Mouse (Mus musculus) right cerebral cortex, adult 18-20 months (tissue): ENCODE measurements around the gene Fam107b.

ENCODE experiments used
- DNase-seq: peaks from one replicate; pipeline ENCODE4 v3.0.0; 2022; ENCODE audit warnings: mixed read lengths

The Fam107b gene

DNA sequence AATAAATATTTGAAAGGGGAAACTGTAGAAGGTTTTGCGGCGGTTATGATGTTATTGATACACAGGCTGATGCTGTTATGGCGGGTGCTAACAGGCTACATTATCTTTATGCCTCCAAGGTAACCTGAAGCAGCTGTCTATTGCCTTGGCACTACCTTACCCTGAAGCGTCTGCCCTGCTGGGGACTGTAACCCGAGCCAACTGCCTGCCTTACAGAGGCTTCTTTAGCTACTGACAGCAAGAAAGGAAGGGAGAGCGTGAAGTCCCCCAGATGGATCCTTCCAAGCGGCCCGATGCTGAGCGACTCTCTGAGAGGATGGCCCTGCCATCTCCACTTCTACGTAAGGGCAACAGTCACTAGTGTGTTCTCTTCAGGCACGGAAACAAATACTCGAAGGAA, at the start of gene Fam107b:
Gene Fam107b (plus strand): TSS at position 303 of the 400 bp plus-strand sequence.
- no peak for DNase-seq

DNA sequence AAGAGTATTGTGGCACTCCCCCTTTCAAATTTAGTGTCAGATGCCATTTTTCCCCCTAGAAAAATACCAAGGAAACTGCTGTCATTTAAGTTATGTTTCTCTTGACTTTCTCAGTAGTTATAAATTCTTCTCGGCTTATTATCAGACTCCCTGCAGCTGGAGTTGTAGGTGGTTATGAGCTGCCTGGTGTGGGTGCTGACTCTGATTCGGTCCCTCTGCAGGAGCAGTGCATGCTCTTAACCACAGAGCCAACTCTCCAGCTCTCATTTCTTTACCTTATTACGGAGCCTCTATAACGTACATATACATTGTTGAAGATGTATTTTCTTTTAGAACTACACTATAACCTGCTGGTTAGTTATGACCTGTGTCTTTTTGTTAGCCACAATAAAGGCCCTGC, 47.7 kb upstream of the Fam107b start:
- DNase-seq: no peak

DNA sequence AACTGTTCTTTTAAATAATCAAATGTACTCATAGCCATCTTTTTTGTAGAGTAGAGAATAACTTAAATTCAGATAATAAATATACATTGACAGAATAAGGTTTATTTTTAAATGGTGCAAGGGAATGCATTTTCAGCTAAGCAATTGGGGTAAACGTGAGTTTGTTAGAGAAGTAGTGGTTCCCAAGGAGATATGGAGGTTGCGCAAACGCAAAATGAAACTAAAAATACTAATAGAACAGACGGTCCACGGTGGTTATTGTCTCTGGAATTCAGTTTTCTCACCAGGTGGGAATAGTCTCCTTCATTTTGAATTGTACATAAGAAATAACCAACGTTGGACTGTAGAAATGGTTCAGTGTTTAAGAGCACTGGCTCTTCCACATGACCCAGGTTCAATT, 44.0 kb upstream of the Fam107b start:
- DNase-seq: no peak

DNA sequence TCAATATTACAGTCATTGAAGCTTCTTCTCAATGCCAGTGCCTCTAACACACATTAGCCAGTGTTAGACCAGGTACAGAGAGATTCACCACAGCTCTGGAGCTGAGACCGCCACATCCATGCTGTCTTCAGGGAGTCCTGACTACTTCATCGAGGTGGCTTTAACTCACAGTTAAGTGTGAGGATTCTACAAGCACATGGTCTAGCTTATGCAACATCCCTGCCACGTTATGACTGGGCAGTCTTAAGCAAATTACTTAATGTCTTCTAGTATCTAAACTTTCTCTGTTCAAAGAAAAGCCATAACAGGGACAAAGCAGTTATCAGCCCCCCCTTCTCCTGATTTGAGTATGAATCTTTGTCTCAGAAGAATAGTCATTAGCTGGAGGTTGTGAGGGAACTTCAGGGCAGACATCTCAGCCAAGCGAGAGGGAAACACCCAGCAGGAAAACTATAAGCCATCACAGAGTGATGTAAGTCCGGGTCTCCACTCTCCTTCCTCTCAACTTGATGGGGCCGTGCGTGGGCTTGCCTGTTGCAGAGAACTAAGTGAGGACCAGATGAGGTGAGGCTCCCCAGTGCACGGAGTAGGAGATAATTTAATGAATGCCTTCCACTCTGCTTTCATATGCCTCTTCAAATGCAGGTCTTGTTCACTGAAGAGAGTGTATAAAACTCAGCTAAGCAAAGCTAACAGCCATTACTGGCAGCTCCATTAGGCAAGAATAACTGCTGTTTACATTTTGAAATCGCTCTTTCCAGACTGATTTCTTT, 28.8 kb upstream of the Fam107b start:
- DNase-seq: no peak

DNA sequence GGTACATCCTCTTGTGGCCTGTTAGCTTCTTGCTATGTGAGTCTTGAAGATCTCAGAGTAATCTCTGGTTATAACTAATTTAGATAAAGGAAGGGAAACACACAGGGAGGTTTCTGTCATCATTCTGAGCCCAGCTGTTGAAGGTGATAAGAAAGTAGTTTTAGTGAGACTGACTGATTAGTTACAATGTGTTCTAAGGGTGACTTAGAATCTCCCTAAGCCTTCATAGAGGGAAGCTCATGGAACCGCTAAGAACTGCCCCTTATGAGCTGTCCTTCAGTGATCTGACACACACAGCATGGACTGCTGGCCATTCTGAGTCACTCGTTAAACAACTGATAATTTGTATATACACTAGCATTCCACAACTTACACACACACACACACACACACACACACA, 24.2 kb upstream of the Fam107b start:
- no peak for DNase-seq

DNA sequence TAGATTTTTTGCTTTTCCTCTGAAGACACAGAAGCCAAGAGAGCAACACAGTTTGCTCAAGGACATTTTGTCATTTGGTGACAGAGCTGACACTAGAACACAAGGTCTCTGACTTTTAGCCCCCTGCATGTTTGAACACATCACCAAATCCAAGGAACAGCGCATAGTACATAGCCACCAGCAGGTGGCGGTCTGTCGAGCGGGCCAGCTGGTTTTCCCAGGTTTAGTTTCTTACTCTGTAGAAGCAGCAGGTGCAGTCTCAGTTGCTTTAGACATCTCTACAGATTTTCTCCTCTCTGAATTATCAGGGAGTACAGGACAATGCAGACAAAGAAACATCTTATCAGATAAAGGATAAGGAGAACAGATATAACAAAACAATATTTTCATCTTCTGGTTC, 23.7 kb upstream of the Fam107b start:
- peak; percentile 30 for DNase-seq

DNA sequence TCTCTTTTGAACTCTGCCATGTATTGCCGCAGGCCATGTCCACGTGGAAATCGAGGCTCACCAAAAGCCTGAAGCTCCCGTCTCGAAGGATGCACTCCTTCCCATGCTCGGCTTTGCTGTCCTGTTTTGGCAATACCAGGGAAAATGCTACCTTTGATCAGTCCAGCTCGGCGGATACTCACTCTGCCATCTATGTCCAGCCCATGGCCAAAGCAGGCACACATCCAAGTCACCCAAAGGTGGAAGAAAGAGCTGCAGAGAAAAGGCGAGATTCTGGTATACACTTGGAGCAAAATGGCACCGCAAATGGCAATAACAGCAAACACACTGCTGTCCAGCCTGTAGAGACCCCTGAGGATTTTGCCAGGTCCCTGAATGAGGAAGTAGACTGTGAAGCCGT, 318 bp downstream of the Fam107b start:
- DNase-seq: no peak

DNA sequence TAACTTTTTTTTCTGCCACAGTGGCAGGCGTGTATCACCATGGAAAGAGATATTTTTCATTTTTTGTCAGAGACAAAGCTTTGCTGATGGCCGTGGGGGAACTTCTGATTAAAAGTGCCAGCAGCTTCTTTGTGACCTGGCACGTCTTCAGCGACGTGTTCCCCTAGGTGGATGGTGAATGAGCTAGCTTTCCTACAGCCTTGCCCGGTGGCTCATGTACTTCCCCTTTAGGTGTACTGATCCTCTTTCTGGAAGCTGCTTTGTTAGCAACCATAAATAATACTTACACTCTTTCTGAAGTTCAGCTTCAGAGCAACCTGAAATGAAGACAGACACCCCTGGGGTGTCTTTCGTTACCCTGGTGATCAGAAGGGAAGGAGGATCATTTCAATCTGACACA, 3.6 kb downstream of the Fam107b start:
- DNase-seq: no peak

DNA sequence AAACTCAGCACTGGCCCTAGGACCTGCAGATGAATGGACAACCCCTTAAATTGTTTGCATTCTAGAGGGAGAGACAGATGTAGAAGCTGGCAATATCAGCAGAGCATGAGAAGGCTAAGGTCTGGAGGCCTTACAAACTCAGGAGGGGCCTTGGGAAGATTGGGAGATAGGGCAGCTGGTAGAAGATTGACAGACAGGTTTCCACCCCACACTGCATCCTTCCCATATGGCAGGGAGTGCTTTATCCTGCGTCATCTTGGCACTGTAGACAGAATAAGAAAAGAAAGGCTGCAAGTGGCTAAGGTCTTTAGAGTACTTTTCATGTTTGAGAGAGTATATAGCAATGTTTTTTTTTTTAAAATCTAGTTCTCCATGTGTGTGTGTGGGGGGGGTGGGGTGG, 4.9 kb downstream of the Fam107b start:
- DNase-seq: no peak

DNA sequence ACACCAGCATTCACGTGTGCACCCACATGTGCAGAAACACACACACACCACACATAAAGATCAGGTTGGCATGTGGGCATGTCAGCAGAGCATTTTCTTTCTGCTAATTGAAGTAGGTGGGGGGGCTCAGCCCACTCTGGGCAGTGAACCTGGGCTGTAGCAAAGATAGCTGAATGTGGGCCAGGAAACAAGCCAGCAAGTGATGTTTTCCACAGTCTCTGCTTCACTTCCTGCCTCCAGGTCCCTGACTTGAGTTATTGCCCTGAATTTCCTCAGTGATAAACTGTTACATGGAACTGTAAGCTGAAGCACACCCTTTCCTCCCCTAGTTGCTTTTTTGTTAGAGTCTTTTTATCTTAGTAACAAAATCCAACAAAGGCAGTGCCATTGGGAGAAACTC, 6.1 kb downstream of the Fam107b start:
- DNase-seq: no peak

DNA sequence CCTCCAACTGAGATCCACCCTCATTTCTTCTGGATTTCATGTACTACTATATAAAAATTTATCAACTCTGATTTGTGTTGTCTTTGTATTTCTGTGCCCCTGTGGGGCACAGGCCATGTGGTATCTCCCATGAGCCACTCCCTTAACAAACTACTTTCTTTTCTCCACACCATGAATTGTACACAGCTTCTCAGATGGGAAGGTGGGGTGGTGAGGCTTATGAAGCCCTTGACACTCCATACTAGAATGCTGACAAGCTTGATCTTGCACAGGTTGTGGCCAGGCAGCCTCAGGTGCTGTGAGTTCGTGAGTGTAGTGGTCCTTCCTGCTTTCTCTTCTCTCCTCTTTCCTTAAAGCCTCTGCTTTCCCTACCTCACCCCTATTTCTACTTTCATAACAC, 6.9 kb downstream of the Fam107b start:
- no peak for DNase-seq

DNA sequence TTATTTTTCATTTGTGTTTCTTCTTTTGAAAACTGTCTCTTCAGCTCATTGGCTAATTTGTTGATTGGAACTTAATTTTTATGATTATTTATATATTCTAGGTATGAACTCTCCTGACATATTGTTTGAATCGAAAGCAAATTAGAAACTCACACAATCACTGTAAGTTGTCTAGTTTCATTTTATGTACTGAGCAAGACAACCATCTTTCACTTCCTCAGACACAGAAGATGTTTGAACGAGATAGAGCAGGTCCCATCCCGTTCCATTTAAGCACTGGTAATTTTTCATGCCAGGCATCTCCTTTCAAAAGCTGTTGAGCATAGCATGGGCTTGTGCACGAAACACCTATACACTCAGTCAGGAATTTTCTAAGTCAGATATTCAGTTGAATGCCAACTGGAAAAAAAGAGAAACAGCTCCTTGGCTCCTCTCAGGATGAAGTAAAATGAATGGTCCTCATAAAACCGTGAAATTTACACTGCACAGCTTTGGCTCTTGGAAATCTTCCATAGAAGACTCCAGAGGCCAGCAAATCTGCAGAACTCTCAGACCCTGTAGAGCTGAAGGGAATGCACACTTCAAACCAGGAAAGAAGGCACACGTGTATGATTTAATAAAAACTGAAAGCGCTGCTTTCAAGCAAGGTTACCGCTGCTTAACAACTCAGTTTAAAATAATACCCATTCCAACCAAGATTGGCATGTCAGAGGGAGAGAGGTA, 8.1 kb downstream of the Fam107b start:
- DNase-seq: no peak

DNA sequence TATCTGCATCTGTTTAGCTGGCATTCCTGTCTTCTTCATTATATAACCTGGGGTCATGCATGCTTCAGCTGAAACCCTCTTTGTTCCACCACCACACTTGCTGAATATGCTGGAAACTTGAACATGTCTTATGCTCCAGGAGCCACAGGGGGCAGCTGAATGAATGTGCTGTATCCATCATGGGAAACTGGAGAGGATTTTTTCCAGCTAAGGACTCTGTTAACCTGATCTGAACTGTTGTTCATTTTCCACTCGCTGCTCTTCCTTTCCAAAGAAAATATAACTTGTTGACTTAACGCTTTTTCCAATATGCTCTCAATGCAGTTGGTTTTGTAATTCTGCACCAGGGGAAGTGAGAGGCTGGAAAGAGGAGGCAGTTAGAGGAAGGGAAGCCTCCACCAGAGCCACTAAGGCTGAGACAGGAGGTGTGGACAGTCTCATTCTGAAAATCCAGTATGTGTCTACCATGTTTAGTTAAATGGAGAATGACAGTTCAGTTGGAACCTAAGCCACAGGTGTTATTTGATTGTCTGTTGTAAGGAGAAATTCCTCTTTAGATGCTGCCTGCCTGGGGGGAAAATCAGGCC, 9.1 kb downstream of the Fam107b start:
- no peak for DNase-seq

DNA sequence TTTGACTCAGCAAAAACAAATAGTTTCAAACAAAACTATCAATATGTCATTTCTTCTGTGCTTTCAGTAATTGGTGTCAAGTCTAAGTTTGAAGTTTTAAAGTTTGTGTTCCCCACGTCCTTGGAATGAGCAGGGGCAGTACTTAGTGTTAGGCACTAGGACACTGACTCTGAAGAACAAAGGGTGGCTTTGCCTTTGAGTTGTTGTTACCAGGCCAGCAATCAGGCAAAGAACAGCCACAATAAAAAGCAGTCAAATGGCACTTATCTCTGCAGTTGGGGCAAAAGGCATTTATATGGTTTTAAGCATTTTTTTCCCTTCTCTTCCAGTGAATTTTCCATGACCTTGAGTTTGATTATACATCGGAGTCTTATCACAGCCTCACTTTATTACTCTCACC, 12.5 kb downstream of the Fam107b start:
- DNase-seq: no peak

DNA sequence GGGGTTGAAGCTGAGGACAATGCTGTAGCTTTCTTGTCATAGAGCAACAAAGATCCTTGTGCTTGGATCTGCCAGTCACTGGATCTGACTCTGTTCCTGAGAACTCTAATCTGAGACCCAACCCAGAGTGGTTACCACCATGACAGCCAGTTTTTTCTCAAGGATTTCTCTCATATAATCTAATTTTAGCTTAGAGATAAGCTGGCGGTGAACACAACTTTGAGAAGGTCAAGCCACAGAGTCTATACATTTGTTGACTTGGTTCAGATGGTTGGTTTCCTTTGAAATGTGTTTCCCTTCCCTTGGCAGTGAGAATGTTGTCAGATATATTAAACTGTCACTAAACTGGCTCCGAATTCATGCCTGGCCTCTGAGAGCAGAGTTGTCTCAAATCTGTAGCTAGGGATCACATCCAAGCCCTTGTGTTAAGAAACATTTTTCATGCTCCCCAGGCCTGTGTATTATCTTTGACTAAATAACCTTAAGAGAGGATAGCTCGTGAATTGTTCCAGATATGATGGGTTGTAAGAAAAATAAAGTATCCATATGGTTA, 15.0 kb downstream of the Fam107b start:
- no peak for DNase-seq

DNA sequence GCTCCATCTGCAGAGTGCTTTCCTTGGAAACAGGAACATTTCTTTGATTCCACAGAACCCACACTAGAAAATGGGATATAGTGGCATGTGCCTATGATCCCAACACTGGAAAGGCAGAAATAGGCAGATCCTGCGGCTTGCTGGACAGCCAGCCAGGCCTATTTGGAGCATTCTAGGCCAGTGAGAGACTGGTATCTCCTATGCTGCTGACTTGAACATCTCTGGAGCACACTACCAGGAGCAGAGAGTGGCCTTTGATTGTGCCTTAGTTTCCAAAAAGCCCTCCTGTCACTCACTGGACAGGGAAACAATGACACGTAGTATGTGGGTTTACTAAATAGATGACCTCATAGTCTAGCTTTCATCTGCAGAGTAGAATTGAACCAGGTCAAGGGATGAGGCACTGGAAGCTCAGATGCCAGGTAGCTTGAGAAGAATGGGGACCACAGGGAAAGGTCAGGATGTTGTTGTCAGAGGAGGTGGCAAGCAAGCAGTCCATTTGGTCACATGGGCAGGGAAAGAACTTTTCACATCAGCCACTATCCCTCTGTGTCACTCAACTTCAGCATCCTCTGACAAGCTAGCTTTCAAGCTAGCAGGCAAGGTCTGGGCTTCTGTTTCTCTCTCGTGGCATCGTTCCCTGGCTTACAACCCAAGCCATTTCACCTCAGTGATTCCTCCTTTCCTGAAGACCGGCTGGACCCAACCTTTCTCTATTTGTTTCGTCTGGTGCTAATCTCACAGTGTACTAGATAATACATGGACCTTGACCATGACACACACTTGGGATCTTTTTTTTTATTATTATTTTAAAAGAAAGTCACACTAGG, 20.0 kb downstream of the Fam107b start:
- no peak for DNase-seq

DNA sequence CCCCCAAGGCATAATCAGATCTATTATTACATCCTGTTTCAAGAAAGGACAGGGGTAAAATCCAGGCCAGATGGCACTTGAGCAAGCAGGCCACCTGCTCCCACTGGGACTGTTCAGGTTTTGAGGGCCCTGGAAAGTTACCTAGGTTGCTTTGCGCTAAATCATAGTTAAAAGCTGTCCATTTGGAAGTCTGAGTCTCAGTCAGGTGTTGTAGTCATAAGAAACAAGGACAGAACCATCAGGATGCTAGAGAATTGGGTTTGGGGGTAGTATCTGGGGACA, 20.6 kb downstream of the Fam107b start:
- DNase-seq: no peak

DNA sequence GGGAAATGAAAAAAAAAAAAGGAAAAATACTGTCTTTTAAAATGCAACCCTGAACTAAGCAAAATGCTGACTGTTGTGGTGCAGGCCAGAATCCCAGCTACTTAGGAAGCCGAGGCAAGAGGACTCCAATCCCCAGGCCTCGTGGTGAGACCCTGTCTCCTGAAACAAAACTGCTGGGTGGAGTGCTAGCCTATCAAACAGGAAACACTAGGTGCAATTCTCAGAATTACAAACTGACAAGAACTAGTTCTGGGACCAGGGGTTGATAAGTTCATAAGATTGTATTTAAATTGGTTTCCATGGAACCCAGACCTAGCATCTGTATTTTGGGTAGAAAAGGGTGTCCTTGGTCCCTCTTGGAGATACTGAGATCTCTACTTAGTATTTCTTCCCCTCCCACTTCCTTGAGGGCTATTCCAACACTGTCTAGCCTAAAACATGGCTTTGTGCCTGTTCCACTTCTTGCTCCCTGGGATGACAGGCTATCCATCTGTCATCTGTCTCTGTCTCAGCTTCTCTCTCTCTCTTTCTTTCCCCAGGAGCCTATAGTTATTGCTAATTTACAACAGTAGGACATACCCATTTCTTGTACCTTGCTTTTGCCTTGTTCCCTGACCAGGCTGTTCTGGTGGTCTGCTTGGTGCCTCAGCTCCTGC, 24.5 kb downstream of the Fam107b start:
- no peak for DNase-seq

DNA sequence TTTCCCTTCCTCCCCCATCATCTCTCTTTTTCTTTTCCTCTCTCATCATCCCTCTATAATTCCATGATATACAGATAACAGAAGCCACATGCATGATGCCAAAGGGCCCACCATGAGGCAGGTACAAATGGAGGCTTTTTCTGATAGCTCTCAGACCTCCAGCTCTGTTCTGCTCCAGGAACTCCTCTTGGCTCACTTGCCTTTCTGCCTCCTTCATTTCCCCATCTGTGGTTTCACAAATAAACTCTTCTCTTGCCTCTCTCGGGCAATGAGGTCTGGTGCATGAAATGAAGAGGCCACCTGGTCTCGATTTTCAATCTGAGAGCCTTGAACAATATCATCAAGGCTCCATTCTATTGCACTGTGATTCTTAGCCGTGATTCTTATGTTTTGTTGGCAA, 30.1 kb downstream of the Fam107b start:
- no peak for DNase-seq

DNA sequence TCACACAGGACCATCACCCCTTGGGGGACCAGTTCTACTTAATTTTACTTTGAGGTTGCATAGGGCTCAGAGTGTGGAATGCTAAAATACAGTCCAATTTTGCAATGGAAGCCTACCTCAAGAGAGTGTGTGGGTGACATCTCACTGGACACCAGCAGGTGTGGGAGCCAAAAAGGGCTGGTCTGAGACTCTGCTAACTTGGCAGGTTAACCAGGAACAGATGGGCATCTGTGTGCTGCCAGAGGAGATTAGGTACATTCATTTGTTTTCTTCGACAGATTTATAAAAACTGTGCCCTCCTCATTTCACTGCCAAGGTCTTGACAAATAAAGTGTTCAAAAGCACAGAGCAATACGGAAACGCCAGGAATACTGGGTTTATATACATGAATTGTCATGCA, 32.3 kb downstream of the Fam107b start:
- DNase-seq: no peak

DNA sequence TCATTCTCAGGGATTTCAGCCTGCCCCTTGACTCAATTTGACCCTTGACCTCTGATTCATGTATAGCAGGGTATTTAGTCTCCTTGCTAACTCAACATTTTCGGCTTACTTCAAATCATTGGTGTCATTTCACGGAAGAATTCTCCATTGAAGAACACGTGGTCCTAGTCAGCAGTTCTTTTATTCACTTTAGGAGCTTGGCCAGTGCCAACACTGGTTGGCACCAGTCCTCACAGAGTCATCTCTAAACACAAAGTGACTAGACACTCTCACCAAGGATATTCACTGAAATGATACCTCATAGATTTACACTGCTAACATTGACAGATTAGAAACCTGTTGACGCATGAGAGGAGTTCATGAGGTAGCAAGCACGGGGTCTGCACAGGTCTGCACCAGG, 32.9 kb downstream of the Fam107b start:
- no peak for DNase-seq
